Mouse (Mus musculus): ENCODE measurements around the gene Fam20c.

GRCm38 (mm10) chr5:138785986-138786515 is 31.7 kb downstream of the Fam20c start:
- TF ChIP-seq CHD2 (IDR thresholded peaks at IDR 0.05; ENCODE audit: low read depth, low read length) = no peak
- TF ChIP-seq ZNF384 (IDR thresholded peaks at IDR 0.05; ENCODE audit: low read depth, low read length) = no peak

Data from ES-E14 (cell line).